Mouse (Mus musculus): ENCODE results near the gene Gm12355.
"Not testable (repeated sequence)": the region's sequence is repeated elsewhere in the genome, so short reads cannot be mapped to it uniquely, and the experiment has no call there.

GRCm38 (mm10) chr11:98655076-98655475 is 29.6 kb upstream of the Gm12355 start:
- peak; percentile 78; the same call in 1 of the 2 replicates for TF ChIP-seq CTCF (IDR thresholded peaks at IDR 0.05; ENCODE audit: control insufficient read depth, insufficient read depth, insufficient replicate concordance, low read depth, low read length)
- not testable (repeated sequence) for TF ChIP-seq POLR2A (IDR thresholded peaks at IDR 0.05; ENCODE audit: control insufficient read depth, low read depth, low read length)

Data from testis, adult 2 months (tissue).